Mouse (Mus musculus): ENCODE measurements around the gene C1qa. TPM values are rescaled to one million over a fixed set of nuclear protein-coding genes. Genes with fewer than 3 reads are reported as not detected.

The C1qa gene
- polyA plus RNA-seq, 1 experiment from 2014 or later, result 30.7 TPM

- Histone ChIP-seq H3K4me2 (no peak overlapping the region), H3K4me1 (replicated peaks) (no peaks in the 10 kb centered on the region), H3K27ac (no peak overlapping the region), H3K9me3 (replicated peaks) (no peaks in the 10 kb centered on the region), H3K9ac (no peak overlapping the region), H3K4me3 (no peak overlapping the region), H3K27me3 (peaks cover 79% of the 10 kb centered on the region), H3K36me3 (no peaks in the 10 kb centered on the region)
- ATAC-seq (replicated peaks; ENCODE audit: insufficient number of reproducible peaks, insufficient read depth, low FRiP score, low read depth), result no peak
- WGBS, result 62% methylated on average over 9 of the region's 9 CpGs
Measured at GRCm38 (mm10) chr4:136898084-136898598, 462 bp downstream of the C1qa start.

- no peak overlapping the region for H3K4me2 ChIP-seq
- H3K9ac ChIP-seq, result no peak overlapping the region
- H3K9me3 ChIP-seq (replicated peaks), result no peaks in the 10 kb centered on the region
- H3K27me3 ChIP-seq, result peaks cover 88% of the 10 kb centered on the region
- no peak for ATAC-seq (replicated peaks; ENCODE audit: insufficient number of reproducible peaks, insufficient read depth, low FRiP score, low read depth)
- 39% methylated on average over 10 of the region's 10 CpGs for WGBS
- no peaks in the 10 kb centered on the region for H3K36me3 ChIP-seq
- H3K4me1 ChIP-seq (replicated peaks), result no peaks in the 10 kb centered on the region
- no peak overlapping the region for H3K4me3 ChIP-seq
- no peak overlapping the region for H3K27ac ChIP-seq
Measured at GRCm38 (mm10) chr4:136896461-136896860, 2.1 kb downstream of the C1qa start.

GRCm38 (mm10) chr4:136895861-136896260 lies 2.7 kb downstream of the C1qa start:
- no peak overlapping the region for H3K9ac ChIP-seq
- no peak overlapping the region for H3K27ac ChIP-seq
- ATAC-seq (replicated peaks; ENCODE audit: insufficient number of reproducible peaks, insufficient read depth, low FRiP score, low read depth), result no peak
- peaks cover 92% of the 10 kb centered on the region for H3K27me3 ChIP-seq
- H3K9me3 ChIP-seq (replicated peaks), result no peaks in the 10 kb centered on the region
- H3K4me3 ChIP-seq, result no peak overlapping the region
- H3K4me2 ChIP-seq, result no peak overlapping the region
- WGBS, result 3% methylated on average over 15 of the region's 15 CpGs
- H3K4me1 ChIP-seq (replicated peaks), result no peaks in the 10 kb centered on the region
- H3K36me3 ChIP-seq, result no peaks in the 10 kb centered on the region

DNA sequence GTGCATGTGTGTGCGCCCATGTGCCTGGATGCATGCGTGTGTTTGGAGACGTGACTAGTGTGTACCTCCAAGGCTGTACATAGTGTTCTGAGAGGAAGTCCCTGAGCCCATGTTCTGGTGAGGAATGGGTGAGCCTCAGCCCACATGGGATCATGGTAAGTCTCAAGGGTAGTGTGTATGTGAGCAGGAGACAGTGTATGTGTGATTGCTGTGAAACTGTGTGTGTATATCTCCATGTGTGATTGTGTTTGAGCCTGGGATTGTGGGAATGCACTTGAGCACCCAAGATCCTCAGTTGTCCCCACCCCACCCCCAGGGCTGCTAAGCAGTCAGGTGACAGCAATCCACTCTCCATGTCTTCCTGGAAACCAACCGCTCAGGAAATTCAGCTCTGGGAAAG lies 3.8 kb downstream of the C1qa start:
- WGBS, result 61% methylated on average over 4 of the region's 4 CpGs
- no peak for ATAC-seq (replicated peaks; ENCODE audit: insufficient number of reproducible peaks, insufficient read depth, low FRiP score, low read depth)
- Histone ChIP-seq H3K4me3 (no peak overlapping the region), H3K9ac (no peak overlapping the region), H3K27ac (no peak overlapping the region), H3K4me2 (no peak overlapping the region), H3K9me3 (replicated peaks) (no peaks in the 10 kb centered on the region), H3K27me3 (peaks cover 96% of the 10 kb centered on the region), H3K4me1 (replicated peaks) (no peaks in the 10 kb centered on the region), H3K36me3 (no peaks in the 10 kb centered on the region)

GRCm38 (mm10) chr4:136893691-136894543 lies 4.7 kb downstream of the C1qa start:
- WGBS, result 5% methylated on average over 9 of the region's 9 CpGs
- Histone ChIP-seq H3K36me3 (no peaks in the 10 kb centered on the region), H3K27me3 (peaks cover 97% of the 10 kb centered on the region), H3K4me3 (no peak overlapping the region), H3K9ac (no peak overlapping the region), H3K4me2 (no peak overlapping the region), H3K9me3 (replicated peaks) (no peaks in the 10 kb centered on the region), H3K4me1 (replicated peaks) (no peaks in the 10 kb centered on the region), H3K27ac (no peak overlapping the region)
- ATAC-seq (replicated peaks; ENCODE audit: insufficient number of reproducible peaks, insufficient read depth, low FRiP score, low read depth), result no peak

DNA sequence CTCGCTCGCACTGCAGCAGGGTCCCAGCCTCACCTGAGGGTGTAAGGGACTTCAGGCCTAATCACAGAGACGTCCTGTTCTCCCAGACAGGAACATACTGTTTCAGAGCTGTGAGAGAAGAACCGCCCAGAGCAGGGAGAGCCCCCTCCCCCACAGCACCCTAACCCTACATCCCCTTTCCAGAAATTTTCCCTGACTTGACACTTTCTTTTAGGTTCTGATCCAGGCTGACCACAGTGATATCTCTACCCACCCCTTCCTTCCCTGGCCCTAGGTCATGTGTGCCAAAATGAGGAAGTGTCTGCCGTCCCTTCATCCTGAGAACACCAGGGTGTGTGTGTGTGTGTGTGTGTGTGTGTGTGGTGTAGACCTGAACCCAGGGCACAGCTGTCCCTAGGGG lies 5.8 kb downstream of the C1qa start, which contains the start of gene C1qc:
TSS of gene C1qc (minus strand) at position 255 of the 400 bp plus-strand sequence.
- Histone ChIP-seq H3K4me2 (no peak within 1 kb of the TSS), H3K4me1 (replicated peaks) (no peaks in the 10 kb centered on the region), H3K27ac (no peak within 1 kb of the TSS), H3K9ac (no peak within 1 kb of the TSS), H3K27me3 (peaks cover 90% of the 10 kb centered on the region), H3K4me3 (no peak within 1 kb of the TSS), H3K36me3 (no peaks in the 10 kb centered on the region), H3K9me3 (replicated peaks) (no peaks in the 10 kb centered on the region)
- ATAC-seq (replicated peaks; ENCODE audit: insufficient number of reproducible peaks, insufficient read depth, low FRiP score, low read depth), result no peak
- WGBS, result 49% methylated on average over 5 of the region's 5 CpGs

DNA sequence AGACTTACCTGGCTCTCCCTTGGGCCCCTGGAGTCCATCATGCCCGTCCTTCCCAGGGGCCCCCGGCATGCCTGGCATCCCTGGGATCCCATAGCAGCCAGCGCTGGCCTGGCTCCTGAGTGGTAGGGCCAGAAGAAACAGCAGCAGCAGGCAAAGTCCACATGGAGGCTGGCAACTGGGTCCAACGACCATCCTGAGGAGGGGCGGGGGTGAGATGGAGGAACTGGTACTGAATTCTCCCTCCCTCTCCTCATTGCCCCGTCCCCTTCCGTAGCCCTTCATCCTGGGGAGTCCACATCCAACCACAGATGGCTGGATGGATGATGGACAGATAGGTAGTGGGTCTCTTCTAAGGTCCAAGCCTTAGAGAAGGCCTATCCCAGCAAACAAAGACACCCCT lies 6.2 kb downstream of the C1qa start:
- H3K4me1 ChIP-seq (replicated peaks), result no peaks in the 10 kb centered on the region
- H3K9me3 ChIP-seq (replicated peaks), result no peaks in the 10 kb centered on the region
- H3K27me3 ChIP-seq, result peaks cover 90% of the 10 kb centered on the region
- ATAC-seq (replicated peaks; ENCODE audit: insufficient number of reproducible peaks, insufficient read depth, low FRiP score, low read depth), result no peak
- no peak overlapping the region for H3K4me3 ChIP-seq
- no peak overlapping the region for H3K4me2 ChIP-seq
- WGBS, result 46% methylated on average over 7 of the region's 7 CpGs
- H3K36me3 ChIP-seq, result no peaks in the 10 kb centered on the region
- H3K27ac ChIP-seq, result no peak overlapping the region
- no peak overlapping the region for H3K9ac ChIP-seq

DNA sequence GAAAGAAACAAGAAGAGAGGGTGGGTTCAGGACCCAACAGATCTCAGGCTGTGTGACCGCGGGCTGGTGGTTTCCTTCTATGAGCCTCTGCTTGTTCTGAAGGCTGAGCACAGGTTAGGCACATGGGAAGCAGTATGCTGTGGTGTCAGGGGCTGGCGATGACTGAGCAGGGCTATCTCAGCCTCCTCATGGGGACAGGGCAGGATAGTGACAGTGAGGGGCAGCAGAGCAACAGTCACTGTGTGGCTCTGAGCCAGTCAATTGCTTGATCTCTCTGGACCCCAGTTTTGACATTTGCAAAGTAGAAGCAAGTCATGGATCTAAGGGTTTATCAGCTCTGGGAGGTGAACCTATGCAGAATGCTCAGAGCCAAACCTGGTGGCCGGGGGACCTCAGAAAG lies 7.5 kb downstream of the C1qa start:
- Histone ChIP-seq H3K36me3 (no peaks in the 10 kb centered on the region), H3K4me1 (replicated peaks) (no peaks in the 10 kb centered on the region), H3K9ac (no peak overlapping the region), H3K9me3 (replicated peaks) (no peaks in the 10 kb centered on the region), H3K4me2 (no peak overlapping the region), H3K4me3 (no peak overlapping the region), H3K27me3 (peaks cover 80% of the 10 kb centered on the region), H3K27ac (no peak overlapping the region)
- ATAC-seq (replicated peaks; ENCODE audit: insufficient number of reproducible peaks, insufficient read depth, low FRiP score, low read depth), result no peak
- 79% methylated on average over 4 of the region's 4 CpGs for WGBS

GRCm38 (mm10) chr4:136889981-136890380 lies 8.6 kb downstream of the C1qa start:
- no peaks in the 10 kb centered on the region for H3K9me3 ChIP-seq (replicated peaks)
- H3K36me3 ChIP-seq, result no peaks in the 10 kb centered on the region
- no peaks in the 10 kb centered on the region for H3K4me1 ChIP-seq (replicated peaks)
- peaks cover 76% of the 10 kb centered on the region for H3K27me3 ChIP-seq
- no peak for ATAC-seq (replicated peaks; ENCODE audit: insufficient number of reproducible peaks, insufficient read depth, low FRiP score, low read depth)
- WGBS, result 78% methylated on average over 15 of the region's 15 CpGs
- H3K4me2 ChIP-seq, result no peak overlapping the region
- H3K27ac ChIP-seq, result no peak overlapping the region
- H3K4me3 ChIP-seq, result no peak overlapping the region
- H3K9ac ChIP-seq, result no peak overlapping the region

DNA sequence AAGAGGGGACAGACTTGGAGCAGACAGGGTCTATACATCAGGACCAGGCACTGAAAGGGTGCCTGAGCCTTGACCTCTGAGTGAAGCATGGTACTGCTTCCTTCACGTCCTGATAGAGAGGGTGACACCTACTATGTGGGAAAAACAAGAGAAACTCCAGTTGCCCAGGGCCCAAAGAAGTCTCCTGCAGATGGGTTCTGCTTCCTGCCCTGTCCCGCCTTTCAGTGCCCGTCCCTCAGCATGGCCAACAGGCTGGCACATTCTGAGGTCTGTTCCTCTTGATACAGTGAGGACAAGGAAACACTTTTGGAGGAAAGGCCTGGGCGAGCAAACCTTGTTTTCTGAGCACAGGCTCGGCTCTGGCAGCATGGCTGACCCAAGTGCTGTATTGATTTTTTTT lies 10.9 kb downstream of the C1qa start:
- Histone ChIP-seq H3K9ac (no peak overlapping the region), H3K4me3 (no peak overlapping the region), H3K36me3 (no peaks in the 10 kb centered on the region), H3K4me2 (no peak overlapping the region), H3K27me3 (peaks cover 58% of the 10 kb centered on the region), H3K4me1 (replicated peaks) (no peaks in the 10 kb centered on the region), H3K9me3 (replicated peaks) (no peaks in the 10 kb centered on the region), H3K27ac (no peak overlapping the region)
- 62% methylated on average over 5 of the region's 5 CpGs for WGBS
- ATAC-seq (replicated peaks; ENCODE audit: insufficient number of reproducible peaks, insufficient read depth, low FRiP score, low read depth), result no peak

DNA sequence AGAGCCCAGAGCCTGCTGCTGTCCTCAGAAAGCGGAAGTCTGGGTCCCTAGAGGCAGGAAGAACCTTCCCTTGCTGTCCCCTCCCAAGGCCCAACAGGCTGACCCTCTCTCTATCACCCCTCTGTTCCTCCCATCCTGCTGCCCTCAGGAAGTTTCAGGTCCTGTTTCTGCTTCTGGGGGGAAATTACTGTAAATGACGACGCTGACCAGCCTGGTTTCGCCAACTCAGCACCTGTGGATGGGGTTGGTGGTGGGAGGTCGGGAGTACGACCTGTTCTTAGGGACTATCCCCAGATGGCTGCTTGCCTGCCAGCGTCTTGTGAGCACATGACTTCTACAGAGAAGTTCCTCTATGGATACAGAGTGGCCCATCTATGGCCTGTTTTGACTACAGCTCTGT lies 12.5 kb downstream of the C1qa start, which contains the start of gene C1qb:
TSS of gene C1qb (minus strand) at position 87 of the 400 bp plus-strand sequence.
- Histone ChIP-seq H3K4me3 (no peak within 1 kb of the TSS), H3K9ac (no peak within 1 kb of the TSS), H3K36me3 (no peaks in the 10 kb centered on the region), H3K9me3 (replicated peaks) (no peaks in the 10 kb centered on the region), H3K4me2 (no peak within 1 kb of the TSS), H3K4me1 (replicated peaks) (no peaks in the 10 kb centered on the region), H3K27ac (no peak within 1 kb of the TSS), H3K27me3 (peaks cover 42% of the 10 kb centered on the region)
- WGBS, result 58% methylated on average over 7 of the region's 7 CpGs
- ATAC-seq (replicated peaks; ENCODE audit: insufficient number of reproducible peaks, insufficient read depth, low FRiP score, low read depth), result no peak

DNA sequence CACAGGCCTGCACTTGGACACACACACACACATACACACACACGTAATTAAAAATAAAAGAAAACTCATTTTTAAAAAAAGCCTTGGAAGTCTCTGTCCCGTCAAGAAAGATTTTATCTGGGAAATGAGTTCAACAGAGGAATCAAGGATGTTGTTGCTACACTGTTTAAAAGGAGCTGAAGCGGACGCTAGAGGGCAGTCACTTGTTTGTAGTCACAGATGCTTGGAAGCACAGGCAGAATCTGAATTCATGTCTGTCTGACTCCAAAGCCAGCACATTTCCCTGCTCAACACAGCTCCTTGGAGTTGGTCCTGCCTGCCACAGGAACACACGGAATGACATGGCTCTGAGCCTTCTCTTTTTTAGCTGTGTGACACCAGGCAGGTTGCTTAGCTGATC lies 20.0 kb downstream of the C1qa start:
- Histone ChIP-seq H3K27ac (no peak overlapping the region), H3K36me3 (no peaks in the 10 kb centered on the region), H3K27me3 (peaks cover 17% of the 10 kb centered on the region), H3K4me3 (no peak overlapping the region), H3K9me3 (replicated peaks) (no peaks in the 10 kb centered on the region), H3K4me1 (replicated peaks) (no peaks in the 10 kb centered on the region), H3K4me2 (no peak overlapping the region), H3K9ac (no peak overlapping the region)
- no peak for ATAC-seq (replicated peaks; ENCODE audit: insufficient number of reproducible peaks, insufficient read depth, low FRiP score, low read depth)
- 18% methylated on average over 5 of the region's 5 CpGs for WGBS
